Mouse (Mus musculus) urinary bladder, postnatal 4 days (tissue): ENCODE results near the gene Rfx1.

Experiments
- DNase-seq, 2 experiments: peaks; one replicate each; pipeline ENCODE4 v3.0.0; 2021 to 2022; ENCODE audit warnings: low spot score in 2 of 2

Gene Rfx1

GRCm38 (mm10) chr8:84066291-84066930, at the start of gene Rfx1:
Gene Rfx1, plus strand, starts transcription at chr8:84066834.
- DNase-seq = peak; percentile 99 to 100

DNA sequence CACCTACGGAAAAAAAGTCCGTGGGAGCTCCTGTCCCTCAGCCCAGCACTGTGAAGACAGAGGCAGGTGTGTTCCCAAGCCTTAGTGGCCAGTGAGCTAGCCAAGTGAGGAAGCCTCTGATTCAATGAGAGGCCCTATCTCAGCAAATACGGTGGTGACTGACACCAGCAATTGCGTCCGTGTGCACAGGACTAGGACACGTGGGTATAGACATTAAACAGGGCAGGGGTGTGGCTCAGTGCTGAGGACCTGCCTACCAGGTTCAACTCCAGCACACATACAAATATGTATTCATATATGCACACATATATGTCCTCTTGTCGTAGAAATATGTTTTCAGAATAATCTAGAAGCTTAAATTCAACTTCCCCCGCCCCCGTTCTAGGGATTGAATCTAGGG, 46.9 kb upstream of the Rfx1 start:
- DNase-seq = no peak

- DNase-seq = no peak
Observed at GRCm38 (mm10) chr8:84021096-84021495, 45.5 kb upstream of the Rfx1 start, which contains the start of gene Palm3. Gene Palm3, plus strand, starts transcription at chr8:84021471.

DNA sequence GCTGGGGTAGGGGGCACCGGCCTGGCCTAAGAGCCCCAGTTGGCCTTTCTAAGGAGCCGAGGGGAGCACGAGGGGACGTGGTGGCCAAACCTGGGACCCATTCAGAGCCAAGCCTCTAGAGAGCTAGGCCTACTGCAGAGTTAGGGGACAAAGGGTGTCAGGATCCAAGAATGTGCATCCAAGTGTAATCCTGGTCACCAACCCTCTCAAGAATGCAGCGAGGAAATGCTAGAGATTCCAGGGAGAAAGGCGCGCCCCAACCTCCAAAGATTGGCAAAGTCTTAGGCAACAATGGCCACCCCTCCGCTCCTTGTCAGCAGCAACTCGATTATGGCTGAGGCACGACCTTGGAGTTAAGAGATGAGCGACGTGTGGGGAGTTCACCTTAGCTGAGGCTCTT, 45.1 kb upstream of the Rfx1 start:
- no peak for DNase-seq

GRCm38 (mm10) chr8:84023085-84023484, 43.5 kb upstream of the Rfx1 start:
- no peak for DNase-seq

- DNase-seq = no peak
Observed at GRCm38 (mm10) chr8:84023631-84024030, 43.0 kb upstream of the Rfx1 start.

- no peak for DNase-seq
Observed at GRCm38 (mm10) chr8:84024171-84024570, 42.5 kb upstream of the Rfx1 start.

GRCm38 (mm10) chr8:84025863-84026262, 40.8 kb upstream of the Rfx1 start:
- peak in 1 of 2 experiments; percentile 63 for DNase-seq

DNA sequence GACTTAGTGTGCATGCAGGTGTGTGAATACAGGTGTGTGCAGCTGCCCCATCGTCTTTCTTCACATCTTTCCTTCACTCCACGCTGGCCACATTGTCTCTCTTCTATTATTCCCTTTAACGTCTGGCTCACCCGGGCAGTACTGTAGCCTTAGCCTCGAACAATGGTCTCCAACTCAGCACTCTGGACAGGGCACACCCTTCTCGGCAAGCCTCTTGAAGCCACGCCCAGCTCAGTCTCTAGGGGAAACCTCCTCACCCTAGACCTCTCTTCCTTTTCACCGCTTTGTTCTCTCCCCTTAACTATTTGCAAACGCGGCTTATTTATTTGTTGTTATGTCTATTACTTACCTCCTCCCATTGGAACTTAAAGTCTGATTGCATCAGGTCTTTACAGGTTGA, 39.2 kb upstream of the Rfx1 start:
- DNase-seq = no peak

DNA sequence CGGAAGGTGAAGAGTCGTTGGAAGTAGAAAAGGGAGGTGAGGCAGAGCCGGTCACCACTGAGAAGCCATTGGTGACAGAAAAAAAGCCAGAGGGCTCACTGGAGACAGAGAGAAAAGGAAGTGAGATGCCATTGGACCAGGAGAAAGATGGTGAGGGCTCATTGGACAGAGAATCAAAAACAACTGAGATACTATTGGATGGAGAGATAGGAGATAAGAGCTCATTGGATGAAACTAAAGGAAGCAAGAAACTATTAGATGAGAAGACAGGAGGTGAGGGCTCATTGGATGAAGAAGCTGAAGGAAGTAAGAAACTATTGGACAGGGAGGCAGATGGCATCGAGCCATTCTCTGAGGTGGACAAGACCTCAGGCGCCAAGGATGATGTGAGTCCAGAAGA, 37.4 kb upstream of the Rfx1 start:
- DNase-seq = no peak

GRCm38 (mm10) chr8:84032777-84033176, 33.9 kb upstream of the Rfx1 start:
- DNase-seq = no peak

- peak in 1 of 2 experiments; percentile 60 for DNase-seq
Observed at GRCm38 (mm10) chr8:84038015-84038414, 28.6 kb upstream of the Rfx1 start.

GRCm38 (mm10) chr8:84039050-84039449, 27.6 kb upstream of the Rfx1 start:
- peak; percentile 57 to 76 for DNase-seq

GRCm38 (mm10) chr8:84042066-84042947, 24.3 kb upstream of the Rfx1 start, which contains the start of gene Il27ra:
Gene Il27ra, minus strand, starts transcription at chr8:84042589.
- DNase-seq = peak; percentile 49 to 76

DNA sequence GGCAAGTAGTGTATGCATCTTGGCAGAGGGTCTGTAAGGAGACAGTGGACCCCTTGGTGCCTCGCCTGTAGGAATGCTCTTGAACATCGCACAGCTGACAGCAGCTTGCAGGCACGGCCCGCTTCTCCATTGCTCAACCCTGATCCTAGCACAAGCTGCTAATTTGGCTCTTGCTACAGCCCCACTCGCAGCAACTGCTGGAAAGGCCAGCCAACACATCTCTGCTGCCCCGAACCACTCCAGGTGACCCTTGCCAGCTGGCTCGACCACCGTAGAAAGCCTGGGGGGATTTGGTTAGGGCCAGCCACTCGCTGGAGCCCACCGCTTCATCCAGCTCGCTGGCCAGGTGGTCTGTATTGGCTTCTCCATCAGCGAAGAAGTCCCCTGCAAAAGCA, 23.7 kb upstream of the Rfx1 start:
- DNase-seq = no peak

DNA sequence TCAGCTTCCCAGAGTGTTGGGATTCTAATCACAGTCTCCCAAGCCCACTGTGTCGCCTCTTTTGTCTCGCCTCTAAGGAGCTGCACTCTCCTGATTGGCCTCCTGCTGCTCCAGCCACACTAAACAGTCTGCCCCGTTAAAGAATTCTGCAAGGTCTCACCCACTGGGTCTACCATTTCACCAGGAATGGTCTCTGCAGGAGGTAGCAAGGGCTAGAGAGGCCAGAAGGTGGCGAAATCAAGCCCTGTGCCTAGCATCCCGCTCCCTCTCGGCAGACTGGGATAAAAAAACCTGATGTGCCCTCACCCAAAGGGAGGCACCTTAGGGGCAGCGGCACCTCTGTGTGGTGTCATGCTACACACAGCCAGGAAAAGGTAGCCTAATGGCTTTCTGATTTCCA, 22.5 kb upstream of the Rfx1 start:
- no peak for DNase-seq

DNA sequence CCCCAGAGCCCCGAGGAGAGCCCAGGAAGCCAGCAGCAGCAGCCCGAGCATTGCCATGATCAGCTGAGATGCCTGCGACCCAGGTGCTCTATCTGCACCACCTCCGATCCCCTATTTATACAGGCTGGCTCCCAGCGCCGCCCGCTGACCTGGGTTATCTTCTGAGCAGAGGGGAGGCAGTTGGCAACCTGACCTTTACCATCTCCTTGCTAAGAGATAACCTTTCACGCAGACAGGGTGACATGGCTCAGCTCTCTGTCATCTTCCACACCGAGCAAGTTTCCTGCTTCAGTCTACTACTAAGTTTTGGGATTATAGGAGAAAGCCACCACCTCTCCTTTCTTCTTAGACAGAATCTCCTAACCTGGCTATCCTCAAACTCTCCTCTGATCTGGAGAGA, 21.7 kb upstream of the Rfx1 start, which contains the start of gene Rln3:
Gene Rln3 (minus strand): TSS at position 101 of the 400 bp plus-strand sequence.
- DNase-seq = no peak

DNA sequence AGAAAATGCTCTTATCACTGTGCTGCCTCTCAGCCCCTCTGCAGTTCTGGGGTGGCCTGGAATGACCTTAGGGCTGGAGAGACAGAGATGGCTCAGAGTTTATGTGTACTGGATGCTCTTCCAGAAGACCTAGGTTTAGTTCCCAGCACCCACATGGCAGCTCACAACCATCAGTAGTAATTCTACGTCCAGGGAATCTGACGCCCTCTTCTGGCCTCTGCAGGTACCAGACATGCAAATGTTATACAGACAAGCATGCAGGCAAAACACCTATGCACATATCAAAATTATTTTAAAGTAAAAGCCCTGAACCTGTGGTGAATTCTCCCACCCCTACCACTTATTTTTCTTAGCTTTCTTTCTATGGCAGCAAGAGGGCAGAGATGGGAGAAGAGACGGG, 20.1 kb upstream of the Rfx1 start:
- no peak for DNase-seq

GRCm38 (mm10) chr8:84048171-84048570, 18.5 kb upstream of the Rfx1 start:
- DNase-seq = no peak

DNA sequence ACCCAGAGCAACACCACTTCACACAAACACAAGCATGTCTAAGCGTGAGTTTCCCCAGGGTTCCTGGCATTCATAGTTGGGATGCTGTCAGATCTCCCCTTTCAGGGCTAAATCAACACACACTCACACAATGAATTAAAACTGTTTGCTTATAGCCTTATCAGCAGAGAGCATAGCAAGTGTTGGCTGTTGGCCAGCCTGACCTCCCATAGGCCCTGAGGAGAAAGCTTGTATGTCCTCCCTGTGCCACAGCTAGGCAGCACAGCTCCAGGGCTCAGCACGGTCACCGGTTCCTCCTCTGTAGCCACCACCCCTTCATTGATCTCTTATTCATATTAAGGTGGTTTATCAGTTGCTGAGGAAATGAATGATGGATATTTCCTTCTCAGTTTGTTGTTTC, 13.9 kb upstream of the Rfx1 start:
- DNase-seq = no peak

DNA sequence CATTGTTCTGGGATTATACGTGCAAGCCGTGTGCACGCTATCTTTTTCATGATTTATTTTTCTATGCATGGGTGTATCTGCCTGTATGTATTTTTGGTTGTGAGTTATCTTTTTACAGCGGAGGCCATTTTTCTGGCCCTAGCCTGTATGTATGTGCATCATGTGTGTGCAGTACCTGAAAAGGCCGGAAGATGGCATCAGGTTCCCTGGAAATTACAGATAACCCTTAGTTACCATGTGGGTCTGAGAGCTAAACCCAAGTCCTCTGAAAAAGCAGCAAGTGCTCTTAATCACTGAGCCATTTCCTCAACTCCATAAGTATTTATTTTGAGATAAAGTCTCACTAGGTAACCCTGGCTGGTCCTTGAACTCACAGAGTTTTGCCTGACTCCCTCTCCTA, 13.4 kb upstream of the Rfx1 start:
- no peak for DNase-seq

DNA sequence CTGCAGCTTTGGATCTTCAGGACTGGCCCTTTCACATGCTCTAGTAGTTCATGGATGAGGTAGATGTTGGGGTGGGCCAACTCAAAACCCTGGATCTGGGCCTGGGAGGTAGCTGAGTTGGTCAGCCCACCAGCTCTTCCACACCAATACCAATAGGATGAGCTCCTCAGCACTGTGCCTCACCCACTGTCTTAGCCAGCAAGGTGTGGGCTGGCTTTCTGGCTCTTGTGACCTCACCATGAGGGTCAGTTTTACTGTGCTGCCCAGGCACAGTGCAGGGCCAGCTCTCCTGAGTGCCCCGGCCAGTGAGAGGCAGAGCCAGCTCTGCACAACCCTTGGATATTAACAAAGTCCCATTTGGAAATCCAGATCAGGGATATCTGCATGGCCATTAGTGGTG, 8.8 kb upstream of the Rfx1 start:
- DNase-seq = no peak

DNA sequence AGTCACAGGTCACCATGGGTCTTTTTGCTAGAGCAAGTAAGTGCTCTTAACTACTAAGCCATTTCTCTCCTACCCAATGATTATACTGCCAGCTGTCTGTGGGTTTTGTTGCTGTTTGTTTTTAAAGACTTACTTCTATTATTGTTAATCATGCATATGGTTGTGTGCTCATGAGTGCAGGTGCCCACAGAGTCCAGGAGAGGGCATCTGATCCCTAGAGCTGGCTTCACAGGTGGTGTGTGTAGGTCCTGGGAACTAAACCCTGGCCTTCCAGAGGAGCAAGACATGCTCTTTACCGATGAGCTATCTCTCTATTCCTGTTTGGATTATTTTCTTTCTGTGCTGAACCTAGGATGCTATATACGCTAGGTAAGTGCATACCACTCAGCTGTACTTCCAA, 7.4 kb upstream of the Rfx1 start:
- DNase-seq = no peak
